In the genomic region with DNA sequence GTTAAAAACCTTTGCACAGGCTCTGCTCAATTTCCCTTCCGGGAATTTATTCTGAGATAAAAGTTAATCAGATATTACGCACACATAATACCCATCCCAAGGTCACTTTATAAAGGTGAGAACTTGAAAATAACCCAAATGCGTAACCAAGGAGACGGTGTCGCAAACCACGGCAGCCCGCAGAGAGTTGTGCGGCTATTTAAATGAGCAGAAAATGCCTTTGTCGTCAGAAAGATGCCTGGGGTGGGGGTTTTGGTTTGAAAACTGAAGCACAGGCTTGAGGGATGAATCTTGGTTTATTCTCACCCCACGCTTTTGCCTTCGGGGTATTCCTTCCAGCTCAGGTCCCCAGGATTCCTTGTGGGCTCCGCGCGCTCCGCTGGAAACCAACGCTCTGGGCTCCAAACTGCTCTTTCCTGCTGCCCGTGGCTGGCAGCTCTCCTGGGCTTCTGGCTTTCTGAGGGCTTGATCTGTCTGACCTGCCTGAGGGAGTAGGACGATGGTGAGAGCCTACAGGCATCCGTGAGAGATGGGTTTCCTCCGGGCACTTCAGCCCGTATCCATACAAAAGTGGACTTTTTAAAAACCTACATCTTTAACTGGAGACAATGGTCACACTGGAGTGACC, we compare ENCODE assay signal across 11 mouse cellular contexts. TPM values are rescaled to one million over a fixed set of nuclear protein-coding genes. Genes with fewer than 3 reads are reported as not detected.
A peak's percentile ranks its signal among the peaks of the same experiment; 100 is the strongest.
DNase-seq lines count a peak whose midpoint lies in the region; ATAC-seq and TF ChIP-seq lines count a peak whose summit lies in the region.
"Had no signal": no experiment of that assay in that cellular context is flagged by ENCODE, and none has a peak within 500 bp of the region (broad histone marks: within the 10 kb centered on the region; RNA-seq: fewer than 3 reads in every experiment).

No protein-coding gene starts in this region.

- peaks cover 3% of the 10 kb centered on the region for H3K4me1 ChIP-seq in ES-Bruce4 (ENCODE audit: control insufficient read depth, insufficient read depth, low read length)
- H3K4me1 ChIP-seq in embryonic facial prominence, embryonic 12.5 days, result peaks cover 11% of the 10 kb centered on the region
- H3K4me1 ChIP-seq in limb, embryonic 10.5 days, result peaks cover 31% of the 10 kb centered on the region
- 0 out of 2 replicates have a peak, but pooled peaks cover 2% of the 10 kb centered on the region for H3K4me1 ChIP-seq in stomach, postnatal 0 days (replicated peaks; ENCODE audit: control insufficient read depth, insufficient read depth)
- H3K4me1 ChIP-seq: lung, embryonic 15.5 days had no signal

- H3K27ac ChIP-seq in ES-Bruce4 (ENCODE audit: insufficient read depth, low read length), result no peak overlapping the region
- H3K27ac ChIP-seq in embryonic facial prominence, embryonic 12.5 days, result no peak overlapping the region
- peak overlapping the region; percentile 30; the same call in 1 of the 2 replicates for H3K27ac ChIP-seq in limb, embryonic 10.5 days
- no peak overlapping the region for H3K27ac ChIP-seq in stomach, postnatal 0 days (replicated peaks)
- H3K27ac ChIP-seq: lung, embryonic 15.5 days had no signal

- TF ChIP-seq EP300 in ES-Bruce4 (IDR thresholded peaks at IDR 0.05; ENCODE audit: insufficient read depth, low read depth, low read length), result no peak
- TF ChIP-seq EP300 in stomach, postnatal 0 days (optimal IDR thresholded peaks at IDR 0.05), result no peak

- H3K27me3 ChIP-seq in ES-Bruce4 (ENCODE audit: control insufficient read depth, insufficient read depth, low read length, poor library complexity, severe bottlenecking), result no peaks in the 10 kb centered on the region
- H3K27me3 ChIP-seq in embryonic facial prominence, embryonic 12.5 days, result peaks cover 25% of the 10 kb centered on the region
- peaks cover 47% of the 10 kb centered on the region for H3K27me3 ChIP-seq in limb, embryonic 10.5 days (ENCODE audit: low read depth, poor library complexity, severe bottlenecking)
- H3K27me3 ChIP-seq in stomach, postnatal 0 days (ENCODE audit: control insufficient read depth, insufficient read depth, low read length), result no peaks in the 10 kb centered on the region

- peak overlapping the region; percentile 44 for H3K4me2 ChIP-seq in embryonic facial prominence, embryonic 12.5 days (replicated peaks)
- H3K4me2 ChIP-seq in stomach, postnatal 0 days (replicated peaks; ENCODE audit: low read depth), result no peak overlapping the region
- H3K4me2 ChIP-seq: lung, embryonic 15.5 days had no signal

- H3K9me3 ChIP-seq in ES-Bruce4 (replicated peaks; ENCODE audit: control insufficient read depth, insufficient read depth, low read length, poor library complexity, severe bottlenecking), result no peaks in the 10 kb centered on the region
- H3K9me3 ChIP-seq in embryonic facial prominence, embryonic 12.5 days, result no peaks in the 10 kb centered on the region
- H3K9me3 ChIP-seq in limb, embryonic 10.5 days (replicated peaks), result no peaks in the 10 kb centered on the region
- no peaks in the 10 kb centered on the region for H3K9me3 ChIP-seq in stomach, postnatal 0 days (ENCODE audit: control insufficient read depth, low read length)
- H3K9me3 ChIP-seq: lung, embryonic 15.5 days had no signal

- no peak for ATAC-seq in embryonic facial prominence, embryonic 12.5 days (ENCODE audit: insufficient number of reproducible peaks, insufficient read depth, low FRiP score, low TSS enrichment)
- no peak for ATAC-seq in stomach, postnatal 0 days (ENCODE audit: low FRiP score, low TSS enrichment)

- H3K9ac ChIP-seq in ES-Bruce4 (ENCODE audit: low read depth, poor library complexity, severe bottlenecking), result 0 out of 2 replicates have a peak overlapping the region, but pooled peaks have one; percentile 20
- 0 out of 2 replicates have a peak overlapping the region, but pooled peaks have one; percentile 7 for H3K9ac ChIP-seq in embryonic facial prominence, embryonic 12.5 days
- H3K9ac ChIP-seq in stomach, postnatal 0 days (ENCODE audit: low read length), result no peak overlapping the region
- H3K9ac ChIP-seq: lung, embryonic 15.5 days had no signal

- no peaks in the 10 kb centered on the region for H3K36me3 ChIP-seq in ES-Bruce4 (ENCODE audit: control insufficient read depth, insufficient read depth, low read length, poor library complexity, severe bottlenecking)
- H3K36me3 ChIP-seq in embryonic facial prominence, embryonic 12.5 days, result no peaks in the 10 kb centered on the region
- no peaks in the 10 kb centered on the region for H3K36me3 ChIP-seq in limb, embryonic 10.5 days
- H3K36me3 ChIP-seq in stomach, postnatal 0 days (ENCODE audit: control insufficient read depth, insufficient read depth, low read length), result no peaks in the 10 kb centered on the region
- H3K36me3 ChIP-seq: lung, embryonic 15.5 days had no signal

- TF ChIP-seq POLR2A in ES-Bruce4 (IDR thresholded peaks at IDR 0.05; ENCODE audit: insufficient read depth, low read length), result no peak

- no peak overlapping the region for H3K4me3 ChIP-seq in ES-Bruce4 (ENCODE audit: low read depth, low read length)
- peak overlapping the region; percentile 14; the same call in 1 of the 2 replicates for H3K4me3 ChIP-seq in embryonic facial prominence, embryonic 12.5 days
- H3K4me3 ChIP-seq in limb, embryonic 10.5 days, result peak overlapping the region; percentile 39
- H3K4me3 ChIP-seq in stomach, postnatal 0 days (ENCODE audit: low read depth, low read length), result no peak overlapping the region
- H3K4me3 ChIP-seq: lung, embryonic 15.5 days had no signal

- TF ChIP-seq CTCF in ES-Bruce4 (IDR thresholded peaks at IDR 0.05; ENCODE audit: low read depth, low read length), result no peak
- TF ChIP-seq CTCF in stomach, postnatal 0 days (IDR thresholded peaks at IDR 0.05; ENCODE audit: low read depth), result no peak

- 30% methylated on average over 21 of the region's 21 CpGs for WGBS in embryonic facial prominence, embryonic 12.5 days
- 40% methylated on average over 21 of the region's 21 CpGs for WGBS in limb, embryonic 10.5 days
- 52% methylated on average over 21 of the region's 21 CpGs for whole genome bisulfite sequencing in stomach, postnatal 0 days

- peak; percentile 13 to 44 for DNase-seq in frontal cortex, postnatal 36 days (ENCODE audit: low spot score in 2 of 2)
- no peak for DNase-seq in frontal cortex, postnatal 10 days (ENCODE audit: low spot score in 2 of 2)
- DNase-seq in limb, embryonic 10.5 days (ENCODE audit: low spot score), result peak; percentile 42
- DNase-seq in stomach, postnatal 0 days (ENCODE audit: low spot score), result no peak
- DNase-seq in testis, postnatal 10 days (ENCODE audit: low spot score), result no peak
- DNase-seq in adrenal gland, adult (ENCODE audit: inconsistent age in 2 of 2, low spot score in 1 of 2), result no peak
- DNase-seq: gastrocnemius, postnatal 36 days; kidney, postnatal 14 days had no signal

RNA-seq across cellular contexts. Expression of a gene that starts 28.0 kb away (rescaled TPM):
- 2.3 and 3.1 TPM in 2 replicates for polyA plus RNA-seq in ES-Bruce4 (2011; ENCODE audit: insufficient read depth, insufficient read length, low read depth, missing spikeins)
- polyA plus RNA-seq in embryonic facial prominence, embryonic 12.5 days (2016; fragmentation: Nextera tagmentation; extraction: Ambion mirVana), result 7.1 and 8.3 TPM in 2 replicates
- polyA plus RNA-seq in limb, embryonic 10.5 days (2016; fragmentation: Nextera tagmentation; extraction: Ambion mirVana), result 1.5 and 2.0 TPM in 2 replicates
- 5.2 and 5.7 TPM in 2 replicates for polyA plus RNA-seq in stomach, postnatal 0 days (2015; fragmentation: Nextera tagmentation; extraction: Ambion mirVana)

Comparison
In these comparisons a context has a peak if more than half of its experiments do, and no peak if none do; other contexts are left out.
1. DNase-seq: peak in frontal cortex, postnatal 36 days (2 of 2) and limb, embryonic 10.5 days (single experiment); none in frontal cortex, postnatal 10 days (0 of 2), stomach, postnatal 0 days (single experiment), testis, postnatal 10 days (single experiment) and adrenal gland, adult (0 of 2).
2. H3K4me3 ChIP-seq: peak in embryonic facial prominence, embryonic 12.5 days (single experiment) and limb, embryonic 10.5 days (single experiment); none in ES-Bruce4 (single experiment) and stomach, postnatal 0 days (single experiment).